Mouse (Mus musculus) telencephalon, adult 2 months (tissue): ENCODE data around the gene Tmem220.
"Not testable (repeated sequence)": the region's sequence is repeated elsewhere in the genome, so short reads cannot be mapped to it uniquely, and the experiment has no call there.

Experiments
- DNase-seq: peaks from one replicate; pipeline ENCODE4 v3.0.0-alpha.2; 2011; ENCODE audit warnings: low read depth, low spot score

The Tmem220 gene

GRCm38 (mm10) chr11:67017801-67018591 lies 7.0 kb upstream of the Tmem220 start:
- DNase-seq: no peak

- no peak for DNase-seq
Measured at GRCm38 (mm10) chr11:67019711-67020475, 5.1 kb upstream of the Tmem220 start.

- DNase-seq: peak; percentile 27
Measured at GRCm38 (mm10) chr11:67020948-67021347, 4.0 kb upstream of the Tmem220 start.

GRCm38 (mm10) chr11:67022354-67023115 lies 2.4 kb upstream of the Tmem220 start:
- no peak for DNase-seq

GRCm38 (mm10) chr11:67023191-67023590 lies 1.8 kb upstream of the Tmem220 start:
- not testable (repeated sequence) for DNase-seq

- DNase-seq: no peak
Measured at GRCm38 (mm10) chr11:67023802-67024340, 1.1 kb upstream of the Tmem220 start.

- no peak for DNase-seq
Measured at GRCm38 (mm10) chr11:67030904-67031602, 6.1 kb downstream of the Tmem220 start.

- DNase-seq: no peak
Measured at GRCm38 (mm10) chr11:67031603-67031915, 6.6 kb downstream of the Tmem220 start.

- no peak for DNase-seq
Measured at GRCm38 (mm10) chr11:67034775-67035485, 10.0 kb downstream of the Tmem220 start.

- DNase-seq: no peak
Measured at GRCm38 (mm10) chr11:67036229-67036628, 11.3 kb downstream of the Tmem220 start.

- no peak for DNase-seq
Measured at GRCm38 (mm10) chr11:67036892-67037291, 11.9 kb downstream of the Tmem220 start.

GRCm38 (mm10) chr11:67039799-67040198 lies 14.8 kb downstream of the Tmem220 start:
- DNase-seq: no peak

- DNase-seq: no peak
Measured at GRCm38 (mm10) chr11:67040483-67040882, 15.5 kb downstream of the Tmem220 start.

GRCm38 (mm10) chr11:67043007-67043406 lies 18.1 kb downstream of the Tmem220 start:
- DNase-seq: no peak

GRCm38 (mm10) chr11:67044959-67045358 lies 20.0 kb downstream of the Tmem220 start:
- no peak for DNase-seq

- DNase-seq: no peak
Measured at GRCm38 (mm10) chr11:67047199-67047598, 22.2 kb downstream of the Tmem220 start.

GRCm38 (mm10) chr11:67048496-67048895 lies 23.5 kb downstream of the Tmem220 start:
- DNase-seq: no peak

GRCm38 (mm10) chr11:67049256-67049655 lies 24.3 kb downstream of the Tmem220 start:
- DNase-seq: no peak

- DNase-seq: no peak
Measured at GRCm38 (mm10) chr11:67051676-67052320, 26.8 kb downstream of the Tmem220 start.

- peak; percentile 90 for DNase-seq
Measured at GRCm38 (mm10) chr11:67052321-67052952, 27.5 kb downstream of the Tmem220 start, which contains the start of the genes Adprm and Sco1. TSS of gene Adprm (minus strand) at chr11:67052594. TSS of gene Sco1 (plus strand) at chr11:67052670.
